Mouse (Mus musculus) liver, postnatal 0 days (tissue): ENCODE data around the gene Tshz2.

ENCODE experiments used
- CTCF ChIP-seq: sonication (generic); IDR thresholded peaks from 2 replicates; pipeline ENCODE4 v1.5.1; 2016; ENCODE audit warnings: antibody characterized with exemption, low read depth
- EP300 ChIP-seq: IDR thresholded peaks from 2 replicates; pipeline ENCODE4 v1.6.1; 2016; ENCODE audit warnings: antibody characterized with exemption, low read depth, mild to moderate bottlenecking

DNA sequence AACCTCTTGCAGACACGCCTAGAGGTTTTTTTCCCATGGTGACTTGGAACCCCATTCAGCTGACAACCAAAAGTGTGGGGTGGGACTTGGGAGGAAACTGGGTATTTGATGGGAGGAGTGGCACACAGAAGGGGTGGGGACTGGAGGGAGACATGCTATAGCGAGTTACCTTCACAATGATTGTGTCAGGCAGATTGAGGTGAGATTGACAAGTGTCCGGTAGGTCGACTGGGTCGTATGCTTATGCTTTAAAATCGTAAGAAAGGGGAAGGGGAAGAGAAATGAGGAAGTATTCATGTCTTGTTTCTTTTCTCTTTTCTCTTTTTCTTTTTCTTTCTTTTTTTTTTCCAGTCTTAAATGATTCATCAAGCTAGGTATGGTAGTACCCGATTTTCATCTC lies 236.7 kb downstream of the Tshz2 start:
- TF ChIP-seq CTCF (no peak), EP300 (no peak)
